Mouse (Mus musculus) activated CD4-positive, CD25-positive, alpha-beta regulatory T cell, adult 4 months (primary cell): Measurements from ENCODE around the gene Kif1a. TPM values are rescaled to one million over a fixed set of nuclear protein-coding genes. Genes with fewer than 3 reads are reported as not detected.

Experiments
- ATAC-seq: one replicate; pipeline ENCODE4 v1.8.0; 2017
- polyA plus RNA-seq, 2 experiments: library from polyadenylated mRNA; unstranded; fragments of 100-300 nt; shearing (Covaris generic); gene quantifications; one replicate each; pipeline ENCODE4 v1.2.1; 2017

Kif1a gene
- polyA plus RNA-seq, 2 experiments from 2014 or later: not detected

- no peak for ATAC-seq
These were observed 9.2 kb downstream of the Kif1a start for GRCm38 (mm10) chr1:93092582-93092981.

- ATAC-seq: no peak
These were observed 16.6 kb downstream of the Kif1a start for GRCm38 (mm10) chr1:93085136-93085535.

GRCm38 (mm10) chr1:93083420-93084285 is 18.1 kb downstream of the Kif1a start:
- ATAC-seq: no peak

GRCm38 (mm10) chr1:93082121-93082520 is 19.6 kb downstream of the Kif1a start:
- no peak for ATAC-seq

GRCm38 (mm10) chr1:93080930-93081589 is 20.7 kb downstream of the Kif1a start:
- no peak for ATAC-seq

- no peak for ATAC-seq
These were observed 22.1 kb downstream of the Kif1a start for GRCm38 (mm10) chr1:93079602-93080001.

- no peak for ATAC-seq
These were observed 29.4 kb downstream of the Kif1a start for GRCm38 (mm10) chr1:93072279-93072865.

GRCm38 (mm10) chr1:93071487-93071971 is 30.2 kb downstream of the Kif1a start:
- ATAC-seq: no peak

- no peak for ATAC-seq
These were observed 30.9 kb downstream of the Kif1a start for GRCm38 (mm10) chr1:93070881-93071280.

- ATAC-seq: no peak
These were observed 33.2 kb downstream of the Kif1a start for GRCm38 (mm10) chr1:93068553-93068952.

GRCm38 (mm10) chr1:93065654-93066053 is 36.1 kb downstream of the Kif1a start:
- ATAC-seq: no peak

GRCm38 (mm10) chr1:93063694-93064093 is 38.1 kb downstream of the Kif1a start:
- no peak for ATAC-seq

- no peak for ATAC-seq
These were observed 50.5 kb downstream of the Kif1a start for GRCm38 (mm10) chr1:93051124-93051833.

GRCm38 (mm10) chr1:93050071-93050470 is 51.7 kb downstream of the Kif1a start:
- no peak for ATAC-seq

- ATAC-seq: no peak
These were observed 55.5 kb downstream of the Kif1a start for GRCm38 (mm10) chr1:93046153-93046789.

- ATAC-seq: no peak
These were observed 65.8 kb downstream of the Kif1a start for GRCm38 (mm10) chr1:93035981-93036380.

GRCm38 (mm10) chr1:93033989-93034388 is 67.8 kb downstream of the Kif1a start:
- no peak for ATAC-seq

- no peak for ATAC-seq
These were observed 70.6 kb downstream of the Kif1a start for GRCm38 (mm10) chr1:93031199-93031598.

- ATAC-seq: no peak
These were observed 71.7 kb downstream of the Kif1a start for GRCm38 (mm10) chr1:93030060-93030459.

GRCm38 (mm10) chr1:93029387-93029786 is 72.4 kb downstream of the Kif1a start:
- no peak for ATAC-seq

GRCm38 (mm10) chr1:93026600-93026999 is 75.2 kb downstream of the Kif1a start:
- ATAC-seq: no peak

GRCm38 (mm10) chr1:93020602-93021001 is 81.1 kb downstream of the Kif1a start:
- no peak for ATAC-seq
